Mouse (Mus musculus): ENCODE results near the gene Crebrf. TPM values are rescaled to one million over a fixed set of nuclear protein-coding genes. Genes with fewer than 3 reads are reported as not detected.
A peak's percentile ranks its signal among the peaks of the same experiment; 100 is the strongest.

Crebrf gene
- polyA plus RNA-seq, 1 experiment from 2014 or later = 10.1 TPM

GRCm38 (mm10) chr17:26786586-26786985 lies 71.1 kb downstream of the Crebrf start:
- Histone ChIP-seq H3K9ac (no peak overlapping the region), H3K27me3 (replicated peaks) (no peaks in the 10 kb centered on the region), H3K4me3 (replicated peaks) (no peak overlapping the region), H3K27ac (no peak overlapping the region), H3K9me3 (no peaks in the 10 kb centered on the region), H3K4me1 (peaks cover 6% of the 10 kb centered on the region), H3K36me3 (peaks cover 24% of the 10 kb centered on the region), H3K4me2 (no peak overlapping the region)
- 85% methylated on average over 7 of the region's 7 CpGs for WGBS
- no peak for ATAC-seq (ENCODE audit: insufficient read depth, low FRiP score, low read depth)

GRCm38 (mm10) chr17:26788986-26789385 lies 73.5 kb downstream of the Crebrf start:
- Histone ChIP-seq H3K4me2 (no peak overlapping the region), H3K9me3 (no peaks in the 10 kb centered on the region), H3K27me3 (replicated peaks) (no peaks in the 10 kb centered on the region), H3K4me1 (no peaks in the 10 kb centered on the region), H3K4me3 (replicated peaks) (no peak overlapping the region), H3K9ac (no peak overlapping the region), H3K27ac (no peak overlapping the region), H3K36me3 (peaks cover 41% of the 10 kb centered on the region)
- 91% methylated on average over 8 of the region's 8 CpGs for WGBS
- no peak for ATAC-seq (ENCODE audit: insufficient read depth, low FRiP score, low read depth)

- no peak for ATAC-seq (ENCODE audit: insufficient read depth, low FRiP score, low read depth)
- H3K27me3 ChIP-seq (replicated peaks) = no peaks in the 10 kb centered on the region
- 0 out of 2 replicates have a peak, but pooled peaks cover 2% of the 10 kb centered on the region for H3K4me1 ChIP-seq
- no peak overlapping the region for H3K27ac ChIP-seq
- no peak overlapping the region for H3K4me2 ChIP-seq
- no peak overlapping the region for H3K4me3 ChIP-seq (replicated peaks)
- H3K36me3 ChIP-seq = peaks cover 39% of the 10 kb centered on the region
- WGBS = 90% methylated on average over 8 of the region's 8 CpGs
- no peak overlapping the region for H3K9ac ChIP-seq
- H3K9me3 ChIP-seq = no peaks in the 10 kb centered on the region
Measured at GRCm38 (mm10) chr17:26789460-26790268, 74.2 kb downstream of the Crebrf start.

GRCm38 (mm10) chr17:26790269-26791214 lies 75.1 kb downstream of the Crebrf start:
- ATAC-seq (ENCODE audit: insufficient read depth, low FRiP score, low read depth) = no peak
- WGBS = 88% methylated on average over 11 of the region's 11 CpGs

GRCm38 (mm10) chr17:26791580-26791979 lies 76.1 kb downstream of the Crebrf start:
- no peak overlapping the region for H3K27ac ChIP-seq
- no peaks in the 10 kb centered on the region for H3K9me3 ChIP-seq
- ATAC-seq (ENCODE audit: insufficient read depth, low FRiP score, low read depth) = no peak
- H3K36me3 ChIP-seq = peaks cover 34% of the 10 kb centered on the region
- H3K4me3 ChIP-seq (replicated peaks) = no peak overlapping the region
- no peaks in the 10 kb centered on the region for H3K27me3 ChIP-seq (replicated peaks)
- 78% methylated on average over 7 of the region's 7 CpGs for WGBS
- H3K9ac ChIP-seq = no peak overlapping the region
- H3K4me1 ChIP-seq = 0 out of 2 replicates have a peak, but pooled peaks cover 3% of the 10 kb centered on the region
- H3K4me2 ChIP-seq = no peak overlapping the region

More at GRCm38 (mm10) chr17:26790269-26791214, 75.1 kb downstream of the Crebrf start:
- no peak overlapping the region for H3K4me2 ChIP-seq
- no peak overlapping the region for H3K27ac ChIP-seq
- no peak overlapping the region for H3K9ac ChIP-seq
- H3K9me3 ChIP-seq = no peaks in the 10 kb centered on the region
- 0 out of 2 replicates have a peak, but pooled peaks cover 3% of the 10 kb centered on the region for H3K4me1 ChIP-seq
- H3K36me3 ChIP-seq = peaks cover 35% of the 10 kb centered on the region
- no peaks in the 10 kb centered on the region for H3K27me3 ChIP-seq (replicated peaks)
- H3K4me3 ChIP-seq (replicated peaks) = no peak overlapping the region

GRCm38 (mm10) chr17:26792096-26792495 lies 76.6 kb downstream of the Crebrf start:
- H3K4me3 ChIP-seq (replicated peaks) = no peak overlapping the region
- no peak overlapping the region for H3K9ac ChIP-seq
- WGBS = 89% methylated on average over 15 of the region's 15 CpGs
- H3K27ac ChIP-seq = no peak overlapping the region
- no peaks in the 10 kb centered on the region for H3K27me3 ChIP-seq (replicated peaks)
- H3K9me3 ChIP-seq = no peaks in the 10 kb centered on the region
- ATAC-seq (ENCODE audit: insufficient read depth, low FRiP score, low read depth) = no peak
- H3K4me1 ChIP-seq = 0 out of 2 replicates have a peak, but pooled peaks cover 3% of the 10 kb centered on the region
- peaks cover 31% of the 10 kb centered on the region for H3K36me3 ChIP-seq
- H3K4me2 ChIP-seq = no peak overlapping the region

- Histone ChIP-seq H3K27me3 (replicated peaks) (no peaks in the 10 kb centered on the region), H3K36me3 (peaks cover 27% of the 10 kb centered on the region), H3K27ac (no peak overlapping the region), H3K4me1 (0 out of 2 replicates have a peak, but pooled peaks cover 3% of the 10 kb centered on the region), H3K9ac (no peak overlapping the region), H3K9me3 (no peaks in the 10 kb centered on the region), H3K4me3 (replicated peaks) (no peak overlapping the region), H3K4me2 (no peak overlapping the region)
- WGBS = 74% methylated on average over 5 of the region's 5 CpGs
- peak; percentile 11; the same call in 1 of the 2 replicates for ATAC-seq (ENCODE audit: insufficient read depth, low FRiP score, low read depth)
Measured at GRCm38 (mm10) chr17:26793068-26793765, 77.8 kb downstream of the Crebrf start.

- H3K9me3 ChIP-seq = no peaks in the 10 kb centered on the region
- peaks cover 27% of the 10 kb centered on the region for H3K36me3 ChIP-seq
- no peak overlapping the region for H3K27ac ChIP-seq
- no peak overlapping the region for H3K4me2 ChIP-seq
- 0 out of 2 replicates have a peak, but pooled peaks cover 3% of the 10 kb centered on the region for H3K4me1 ChIP-seq
- H3K9ac ChIP-seq = no peak overlapping the region
- 0 out of 2 replicates have a peak, but pooled peaks have one; percentile 27 for ATAC-seq (ENCODE audit: insufficient read depth, low FRiP score, low read depth)
- H3K27me3 ChIP-seq (replicated peaks) = no peaks in the 10 kb centered on the region
- 14% methylated on average over 3 of the region's 3 CpGs for WGBS
- H3K4me3 ChIP-seq (replicated peaks) = no peak overlapping the region
Measured at GRCm38 (mm10) chr17:26794744-26795143, 79.3 kb downstream of the Crebrf start.

GRCm38 (mm10) chr17:26795386-26795785 lies 79.9 kb downstream of the Crebrf start:
- WGBS = 67% methylated on average over 7 of the region's 7 CpGs
- H3K4me1 ChIP-seq = 0 out of 2 replicates have a peak, but pooled peaks cover 3% of the 10 kb centered on the region
- no peak overlapping the region for H3K27ac ChIP-seq
- H3K27me3 ChIP-seq (replicated peaks) = no peaks in the 10 kb centered on the region
- H3K36me3 ChIP-seq = peaks cover 27% of the 10 kb centered on the region
- H3K9me3 ChIP-seq = no peaks in the 10 kb centered on the region
- ATAC-seq (ENCODE audit: insufficient read depth, low FRiP score, low read depth) = no peak
- no peak overlapping the region for H3K4me2 ChIP-seq
- H3K9ac ChIP-seq = no peak overlapping the region
- no peak overlapping the region for H3K4me3 ChIP-seq (replicated peaks)

GRCm38 (mm10) chr17:26797379-26798128 lies 82.1 kb downstream of the Crebrf start:
- Histone ChIP-seq H3K36me3 (peaks cover 8% of the 10 kb centered on the region; the same call in 1 of the 2 replicates), H3K27ac (no peak overlapping the region), H3K4me1 (0 out of 2 replicates have a peak, but pooled peaks cover 3% of the 10 kb centered on the region), H3K4me2 (no peak overlapping the region), H3K9ac (no peak overlapping the region), H3K4me3 (replicated peaks) (no peak overlapping the region), H3K27me3 (replicated peaks) (no peaks in the 10 kb centered on the region), H3K9me3 (no peaks in the 10 kb centered on the region)
- no peak for ATAC-seq (ENCODE audit: insufficient read depth, low FRiP score, low read depth)
- WGBS = 69% methylated on average over 6 of the region's 6 CpGs

- H3K4me3 ChIP-seq (replicated peaks) = no peak overlapping the region
- no peaks in the 10 kb centered on the region for H3K36me3 ChIP-seq
- H3K9ac ChIP-seq = no peak overlapping the region
- H3K27me3 ChIP-seq (replicated peaks) = no peaks in the 10 kb centered on the region
- no peak overlapping the region for H3K27ac ChIP-seq
- ATAC-seq (ENCODE audit: insufficient read depth, low FRiP score, low read depth) = no peak
- no peaks in the 10 kb centered on the region for H3K9me3 ChIP-seq
- WGBS = 76% methylated on average over 3 of the region's 3 CpGs
- H3K4me1 ChIP-seq = no peaks in the 10 kb centered on the region
- H3K4me2 ChIP-seq = no peak overlapping the region
Measured at GRCm38 (mm10) chr17:26802886-26803285, 87.4 kb downstream of the Crebrf start.
